Mouse (Mus musculus) heart, embryonic 13.5 days (tissue): ENCODE measurements at regions not wholly inside any gene's neighbourhood (a gene's known extent, or its start where the extent isn't known, plus 50 kb on each side); places are given as distances from the start of the nearest gene placed in this dataset.

ENCODE experiments used
- ATAC-seq: fragments of 200-750 bp; cut with Nextera tagmentation; 2 replicates; pipeline ENCODE4 v1.8.0; 2017; ENCODE audit warnings: moderate TSS enrichment; ENCODE audit not compliant: insufficient number of reproducible peaks, low FRiP score, low TSS enrichment; ENCODE audit errors: extremely low read depth
- H3K27ac ChIP-seq: fragments of 300-500 bp; sonication (generic); replicated peaks from 2 replicates; pipeline ENCODE4 v1.5.1; 2015; ENCODE audit warnings: moderate library complexity, mild to moderate bottlenecking, inconsistent platforms
- H3K27me3 ChIP-seq: fragments of 300-500 bp; sonication (generic); replicated peaks from 2 replicates; pipeline ENCODE4 v1.6.1; 2015; ENCODE audit warnings: mild to moderate bottlenecking, inconsistent platforms
- H3K36me3 ChIP-seq: fragments of 300-500 bp; sonication (generic); 2 replicates; pipeline ENCODE4 v1.6.1; 2015; ENCODE audit warnings: mild to moderate bottlenecking, inconsistent platforms
- H3K4me1 ChIP-seq: fragments of 300-500 bp; sonication (generic); 2 replicates; pipeline ENCODE4 v1.6.1; 2015; ENCODE audit warnings: inconsistent platforms
- H3K4me2 ChIP-seq: fragments of 300-500 bp; sonication (generic); 2 replicates; pipeline ENCODE4 v1.6.1; 2015; ENCODE audit warnings: inconsistent platforms, mild to moderate bottlenecking, moderate library complexity
- H3K4me3 ChIP-seq: fragments of 300-500 bp; sonication (generic); 2 replicates; pipeline ENCODE4 v1.5.1; 2015; ENCODE audit warnings: moderate library complexity, mild to moderate bottlenecking, inconsistent platforms
- H3K9ac ChIP-seq: fragments of 300-500 bp; sonication (generic); 2 replicates; pipeline ENCODE4 v1.6.1; 2015; ENCODE audit warnings: inconsistent platforms, mild to moderate bottlenecking, moderate library complexity
- H3K9me3 ChIP-seq: fragments of 300-500 bp; sonication (generic); 2 replicates; pipeline ENCODE4 v1.6.1; 2016; ENCODE audit warnings: inconsistent platforms
- WGBS: fragments of 180-500 bp; shearing (Covaris S2); methylation state at CpG from one replicate; pipeline ENCODE4 v1.1.7; 2015; ENCODE audit warnings: mixed read lengths; 5-methylcytosine and 5-hydroxymethylcytosine counted together

DNA sequence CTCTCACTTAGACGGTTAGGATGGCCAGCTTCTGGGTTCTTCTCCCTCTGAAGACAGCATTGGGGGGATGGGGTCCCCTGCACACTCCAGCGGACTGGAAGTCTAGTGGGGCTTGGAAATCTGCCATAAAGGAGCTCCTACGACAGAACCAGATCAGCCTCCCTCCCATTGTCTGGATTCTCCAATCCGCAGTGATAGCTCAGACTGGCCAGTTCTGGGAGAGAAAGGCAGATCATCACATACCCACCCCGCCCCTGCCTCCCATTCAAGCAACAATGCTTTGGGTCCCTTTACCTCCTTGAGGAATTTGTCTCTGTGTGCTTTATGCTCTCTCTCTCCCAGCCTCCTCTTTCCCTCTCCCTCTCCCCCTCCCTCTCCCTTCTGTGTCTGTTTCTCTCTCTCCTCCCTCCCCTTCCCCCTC lies 292.5 kb downstream of the Pdcd6ip start:
- Histone ChIP-seq H3K36me3 (no peaks in the 10 kb centered on the region), H3K27me3 (no peaks in the 10 kb centered on the region), H3K9me3 (no peaks in the 10 kb centered on the region), H3K4me1 (peaks cover 12% of the 10 kb centered on the region), H3K27ac (no peak overlapping the region), H3K9ac (no peak overlapping the region), H3K4me3 (no peak overlapping the region), H3K4me2 (no peak overlapping the region)
- 40% methylated on average over 5 of the region's 5 CpGs for WGBS
- ATAC-seq = no peak

DNA sequence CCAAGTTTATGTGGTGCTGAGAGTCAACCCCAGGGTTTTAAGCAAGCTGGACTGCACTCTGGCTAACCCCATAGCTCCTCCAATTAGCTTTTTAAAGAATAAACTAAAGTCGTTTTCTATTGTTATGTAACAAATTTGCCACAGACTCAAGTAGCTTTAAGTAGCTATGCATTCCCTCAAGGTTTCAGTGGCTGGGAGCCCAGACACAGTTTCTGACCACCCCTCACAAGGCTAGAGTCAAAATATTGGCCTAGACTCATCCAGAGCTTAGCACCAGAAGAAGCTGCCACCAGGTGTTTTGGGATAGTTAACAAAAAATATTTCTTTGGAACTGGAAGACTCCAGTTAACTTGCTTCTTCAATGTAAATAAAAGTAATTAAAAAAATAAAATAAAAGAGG lies 293.4 kb downstream of the Pdcd6ip start:
- no peak overlapping the region for H3K27ac ChIP-seq
- H3K4me2 ChIP-seq = no peak overlapping the region
- WGBS = 52% methylated on average over 1 of the region's 1 CpGs
- ATAC-seq = no peak
- no peaks in the 10 kb centered on the region for H3K36me3 ChIP-seq
- no peaks in the 10 kb centered on the region for H3K9me3 ChIP-seq
- H3K4me1 ChIP-seq = peaks cover 12% of the 10 kb centered on the region
- no peak overlapping the region for H3K9ac ChIP-seq
- no peak overlapping the region for H3K4me3 ChIP-seq
- H3K27me3 ChIP-seq = no peaks in the 10 kb centered on the region

DNA sequence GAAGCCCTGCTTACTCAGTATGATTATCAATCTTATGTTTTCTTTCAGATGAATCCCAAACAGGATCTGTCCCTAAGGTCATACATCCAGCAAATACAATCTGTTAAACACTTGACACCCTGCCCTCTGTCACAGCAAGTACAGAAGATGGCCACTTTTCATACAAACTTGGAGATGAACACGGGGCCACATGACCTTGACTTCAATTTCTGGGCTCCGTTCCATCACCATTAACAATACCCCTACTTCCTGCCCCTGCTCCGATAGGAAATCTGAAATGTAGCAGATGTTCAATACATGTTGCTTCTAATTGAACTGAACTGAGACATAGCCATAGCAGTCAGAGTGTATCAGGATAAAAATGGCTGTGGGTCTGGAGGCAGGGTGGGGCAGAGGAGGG lies 294.2 kb downstream of the Pdcd6ip start:
- H3K9me3 ChIP-seq = no peaks in the 10 kb centered on the region
- H3K9ac ChIP-seq = no peak overlapping the region
- WGBS = 52% methylated on average over 3 of the region's 3 CpGs
- no peak for ATAC-seq
- H3K36me3 ChIP-seq = no peaks in the 10 kb centered on the region
- no peak overlapping the region for H3K4me2 ChIP-seq
- peaks cover 12% of the 10 kb centered on the region for H3K4me1 ChIP-seq
- H3K27me3 ChIP-seq = no peaks in the 10 kb centered on the region
- H3K4me3 ChIP-seq = no peak overlapping the region
- H3K27ac ChIP-seq = no peak overlapping the region

DNA sequence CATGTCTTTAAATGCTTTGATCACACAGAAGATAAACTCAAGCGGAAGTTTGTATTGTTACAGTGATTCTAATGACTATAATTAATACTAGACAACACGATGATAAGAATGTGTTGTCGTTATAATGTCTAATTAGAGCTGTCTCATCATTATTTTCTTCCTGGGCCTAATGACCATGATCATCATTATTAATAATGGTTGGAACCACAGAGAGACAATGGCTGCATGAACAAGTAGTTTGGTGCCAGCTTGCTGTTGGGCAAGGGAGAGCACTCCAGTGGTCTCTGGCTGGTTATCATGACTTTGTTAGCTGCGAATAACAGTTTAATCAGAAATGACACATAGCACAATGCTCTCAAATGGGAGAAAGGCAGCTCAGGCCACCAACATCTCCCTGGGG lies 296.4 kb downstream of the Pdcd6ip start:
- no peak overlapping the region for H3K27ac ChIP-seq
- H3K36me3 ChIP-seq = no peaks in the 10 kb centered on the region
- no peaks in the 10 kb centered on the region for H3K9me3 ChIP-seq
- H3K27me3 ChIP-seq = no peaks in the 10 kb centered on the region
- H3K4me2 ChIP-seq = no peak overlapping the region
- H3K4me1 ChIP-seq = peaks cover 12% of the 10 kb centered on the region
- no peak for ATAC-seq
- no peak overlapping the region for H3K9ac ChIP-seq
- 75% methylated on average over 4 of the region's 4 CpGs for WGBS
- H3K4me3 ChIP-seq = no peak overlapping the region

DNA sequence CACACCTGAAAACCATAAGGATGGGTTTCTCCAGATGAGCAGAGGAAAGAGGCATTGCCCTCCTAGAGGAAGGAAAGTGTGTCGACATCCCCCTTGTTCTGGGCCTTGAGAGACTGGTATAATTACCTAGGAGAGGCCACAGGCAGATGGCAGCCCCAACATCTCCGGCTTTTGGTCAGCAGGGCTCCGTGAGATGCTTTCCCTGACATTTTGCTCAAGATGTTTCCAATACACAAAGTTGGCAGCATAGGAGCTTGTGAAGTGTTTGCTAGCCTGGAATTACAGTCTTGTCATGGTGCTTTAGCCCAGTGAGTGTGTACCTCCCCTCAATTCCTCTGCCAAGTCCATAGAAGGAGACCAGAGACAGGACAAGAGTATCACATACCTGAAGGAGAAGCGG lies 299.5 kb downstream of the Pdcd6ip start:
- H3K27ac ChIP-seq = no peak overlapping the region
- ATAC-seq = no peak
- no peaks in the 10 kb centered on the region for H3K9me3 ChIP-seq
- H3K36me3 ChIP-seq = no peaks in the 10 kb centered on the region
- H3K9ac ChIP-seq = no peak overlapping the region
- H3K27me3 ChIP-seq = no peaks in the 10 kb centered on the region
- H3K4me1 ChIP-seq = 0 out of 2 replicates have a peak, but pooled peaks cover 1% of the 10 kb centered on the region
- H3K4me3 ChIP-seq = no peak overlapping the region
- WGBS = 82% methylated on average over 4 of the region's 4 CpGs
- no peak overlapping the region for H3K4me2 ChIP-seq

DNA sequence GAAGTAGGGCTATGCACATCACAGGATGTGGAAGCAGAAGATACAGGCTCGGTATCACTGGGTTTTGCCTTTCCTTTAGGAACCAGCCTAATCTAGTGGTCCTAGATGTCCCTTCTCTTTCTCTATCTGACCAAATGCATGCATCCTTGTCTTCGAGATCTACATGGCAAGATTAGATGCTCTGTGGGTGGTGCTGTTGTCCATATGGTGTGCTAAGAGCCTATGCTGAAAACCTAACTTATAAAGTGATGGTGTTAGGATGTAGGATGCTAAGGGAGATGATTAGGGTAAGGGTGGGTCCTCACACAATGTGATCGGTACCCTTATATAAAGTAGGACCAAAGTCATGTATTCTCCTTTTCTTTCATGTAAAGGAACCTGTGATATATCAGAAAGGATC lies 313.7 kb downstream of the Pdcd6ip start:
- H3K4me2 ChIP-seq = no peak overlapping the region
- no peaks in the 10 kb centered on the region for H3K9me3 ChIP-seq
- no peak overlapping the region for H3K4me3 ChIP-seq
- ATAC-seq = no peak
- H3K27me3 ChIP-seq = no peaks in the 10 kb centered on the region
- 71% methylated on average over 3 of the region's 3 CpGs for WGBS
- no peaks in the 10 kb centered on the region for H3K4me1 ChIP-seq
- no peaks in the 10 kb centered on the region for H3K36me3 ChIP-seq
- H3K9ac ChIP-seq = no peak overlapping the region
- H3K27ac ChIP-seq = no peak overlapping the region

DNA sequence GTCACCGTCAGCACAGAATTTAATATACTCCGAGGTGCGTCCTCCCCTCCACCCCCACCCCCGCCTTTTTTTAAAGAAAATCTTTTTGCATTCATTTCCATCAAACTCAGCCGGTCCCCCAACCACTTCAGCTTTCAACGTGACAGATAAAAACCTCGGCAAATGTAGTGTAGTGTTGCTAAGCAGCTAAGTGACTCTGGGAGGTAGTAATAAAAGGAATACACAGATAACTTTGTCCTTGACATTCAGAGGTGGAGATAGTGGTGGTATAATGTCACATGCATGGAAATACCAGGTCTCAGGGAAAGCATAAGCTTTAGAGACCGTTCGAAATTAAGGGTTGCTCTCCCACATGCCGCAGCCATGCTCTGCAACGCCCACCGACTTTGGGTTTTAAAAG lies 320.7 kb downstream of the Pdcd6ip start:
- 0 out of 2 replicates have a peak, but pooled peaks have one; percentile 8 for ATAC-seq
- no peak overlapping the region for H3K9ac ChIP-seq
- peak overlapping the region; percentile 39 for H3K4me2 ChIP-seq
- H3K27ac ChIP-seq = peak overlapping the region; percentile 58
- H3K27me3 ChIP-seq = no peaks in the 10 kb centered on the region
- H3K36me3 ChIP-seq = no peaks in the 10 kb centered on the region
- WGBS = 48% methylated on average over 12 of the region's 12 CpGs
- H3K9me3 ChIP-seq = no peaks in the 10 kb centered on the region
- H3K4me1 ChIP-seq = peaks cover 29% of the 10 kb centered on the region
- no peak overlapping the region for H3K4me3 ChIP-seq

DNA sequence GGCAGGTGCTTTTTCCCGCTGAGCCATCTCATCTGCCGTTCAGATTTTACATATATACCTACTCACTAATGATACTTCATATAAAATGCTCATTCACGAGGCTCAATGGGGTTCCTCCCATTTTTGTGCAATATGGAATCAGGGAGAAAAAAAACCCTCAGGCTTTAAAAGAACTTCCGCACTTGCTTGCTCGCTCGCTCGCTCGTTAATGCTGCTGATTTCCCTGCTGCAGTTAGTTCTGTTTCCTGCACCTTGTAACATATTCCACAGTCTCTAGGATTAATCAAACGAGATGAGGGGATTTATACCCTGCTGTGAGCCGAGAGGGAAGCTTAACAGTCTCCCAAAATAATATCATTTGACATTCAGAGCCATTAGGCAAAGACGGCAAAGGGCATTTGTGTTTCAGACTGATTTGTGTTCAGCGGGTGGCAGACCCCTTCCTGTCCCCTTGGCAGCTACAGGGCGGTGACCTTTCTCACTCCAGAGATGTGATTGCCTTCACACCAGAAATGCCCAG lies 326.4 kb downstream of the Pdcd6ip start:
- Histone ChIP-seq H3K27ac (0 out of 2 replicates have a peak overlapping the region, but pooled peaks have one; percentile 12), H3K4me3 (no peak overlapping the region), H3K4me2 (no peak overlapping the region), H3K27me3 (no peaks in the 10 kb centered on the region), H3K36me3 (no peaks in the 10 kb centered on the region), H3K9ac (no peak overlapping the region), H3K4me1 (peaks cover 31% of the 10 kb centered on the region), H3K9me3 (no peaks in the 10 kb centered on the region)
- ATAC-seq = no peak
- 57% methylated on average over 13 of the region's 13 CpGs for WGBS

DNA sequence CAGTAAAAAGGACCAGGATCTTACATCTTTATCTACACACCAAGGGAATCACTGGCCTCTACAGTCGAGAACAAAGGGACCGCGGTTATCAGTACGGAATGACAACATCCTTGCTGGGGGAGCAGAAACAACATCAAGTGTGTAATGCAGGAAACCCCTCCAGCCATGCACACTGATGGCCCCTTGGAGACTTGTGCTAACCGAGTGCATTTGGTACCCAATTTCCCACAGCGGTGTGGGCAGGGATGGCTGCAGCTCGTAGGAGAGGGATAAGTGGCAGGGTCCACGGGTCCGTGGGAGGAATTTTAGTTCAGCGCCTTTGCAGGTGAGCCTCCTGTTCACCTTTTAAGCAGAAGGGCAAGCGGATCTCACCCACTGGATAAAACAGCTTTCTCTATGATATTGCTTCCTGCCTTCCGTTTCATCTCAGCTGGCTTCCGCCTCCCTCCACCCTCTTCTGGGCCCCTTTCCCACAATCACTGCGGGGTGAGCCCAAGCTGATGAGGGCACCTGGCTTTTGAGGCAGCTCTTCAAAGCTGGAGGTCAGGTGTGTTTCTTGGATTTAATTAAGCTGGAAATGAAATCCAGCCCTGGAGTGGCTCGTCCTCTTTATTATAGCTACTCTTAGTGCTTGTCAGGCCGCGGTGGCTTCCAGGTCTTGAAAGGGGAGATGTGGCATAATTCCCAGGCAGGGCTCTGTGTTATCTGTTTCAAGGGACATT lies 327.5 kb downstream of the Pdcd6ip start:
- no peaks in the 10 kb centered on the region for H3K9me3 ChIP-seq
- no peaks in the 10 kb centered on the region for H3K27me3 ChIP-seq
- peaks cover 25% of the 10 kb centered on the region for H3K4me1 ChIP-seq
- ATAC-seq = no peak
- H3K27ac ChIP-seq = no peak overlapping the region
- H3K4me2 ChIP-seq = 0 out of 2 replicates have a peak overlapping the region, but pooled peaks have one; percentile 0
- H3K9ac ChIP-seq = no peak overlapping the region
- H3K36me3 ChIP-seq = no peaks in the 10 kb centered on the region
- H3K4me3 ChIP-seq = no peak overlapping the region
- 42% methylated on average over 17 of the region's 17 CpGs for WGBS

DNA sequence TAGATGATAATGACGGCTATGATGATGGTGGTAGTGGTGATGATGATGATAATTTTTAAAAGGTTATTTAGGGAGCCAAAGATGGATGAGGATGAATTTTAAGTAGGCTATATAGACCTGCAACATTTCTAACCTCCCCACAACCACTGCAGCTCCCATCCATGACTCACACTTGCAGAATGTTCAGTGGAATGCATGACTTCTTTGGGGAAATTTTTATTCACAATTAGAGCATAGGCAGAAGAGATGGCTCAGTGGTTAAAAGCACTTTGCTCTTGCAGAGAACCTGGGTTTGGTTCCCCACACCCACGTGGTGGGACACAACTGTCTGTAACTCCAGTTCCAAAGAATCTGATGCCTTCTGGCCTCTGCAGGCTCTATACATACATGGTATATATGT lies 329.5 kb downstream of the Pdcd6ip start:
- no peak overlapping the region for H3K27ac ChIP-seq
- no peak overlapping the region for H3K9ac ChIP-seq
- WGBS = 59% methylated on average over 2 of the region's 2 CpGs
- no peak overlapping the region for H3K4me3 ChIP-seq
- no peak overlapping the region for H3K4me2 ChIP-seq
- no peaks in the 10 kb centered on the region for H3K27me3 ChIP-seq
- peaks cover 25% of the 10 kb centered on the region for H3K4me1 ChIP-seq
- no peaks in the 10 kb centered on the region for H3K36me3 ChIP-seq
- ATAC-seq = no peak
- no peaks in the 10 kb centered on the region for H3K9me3 ChIP-seq

DNA sequence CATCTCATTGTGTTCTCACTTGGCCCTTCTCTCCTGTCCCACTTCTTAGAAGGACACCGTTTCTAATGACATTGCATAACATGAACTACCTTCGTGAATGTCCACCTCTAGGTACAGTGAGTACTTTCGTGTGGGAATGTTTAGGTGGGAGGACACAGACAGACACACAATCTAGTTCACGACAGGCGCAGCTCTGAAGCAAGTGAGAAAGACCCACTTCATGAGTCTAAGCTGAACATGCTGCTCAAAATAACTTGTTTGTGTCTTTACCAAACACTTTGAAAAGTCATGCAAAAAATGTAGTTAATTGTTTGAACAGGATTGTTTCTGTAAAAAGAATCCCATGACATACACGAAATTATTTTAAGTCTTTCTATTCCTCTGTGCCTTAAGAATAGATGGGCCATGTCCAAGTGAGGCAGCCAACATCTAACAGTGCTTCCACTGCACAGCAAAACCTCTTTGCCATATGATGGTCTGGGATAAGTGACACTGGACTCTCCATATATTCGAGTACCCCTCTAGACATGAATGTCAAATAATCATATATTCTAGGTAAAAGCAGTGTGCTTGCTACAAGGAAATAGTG lies 336.2 kb downstream of the Pdcd6ip start:
- ATAC-seq = no peak
- H3K27ac ChIP-seq = no peak overlapping the region
- no peaks in the 10 kb centered on the region for H3K4me1 ChIP-seq
- no peaks in the 10 kb centered on the region for H3K27me3 ChIP-seq
- WGBS = 64% methylated on average over 7 of the region's 7 CpGs
- no peak overlapping the region for H3K4me3 ChIP-seq
- H3K9me3 ChIP-seq = no peaks in the 10 kb centered on the region
- no peak overlapping the region for H3K4me2 ChIP-seq
- H3K36me3 ChIP-seq = no peaks in the 10 kb centered on the region
- no peak overlapping the region for H3K9ac ChIP-seq

DNA sequence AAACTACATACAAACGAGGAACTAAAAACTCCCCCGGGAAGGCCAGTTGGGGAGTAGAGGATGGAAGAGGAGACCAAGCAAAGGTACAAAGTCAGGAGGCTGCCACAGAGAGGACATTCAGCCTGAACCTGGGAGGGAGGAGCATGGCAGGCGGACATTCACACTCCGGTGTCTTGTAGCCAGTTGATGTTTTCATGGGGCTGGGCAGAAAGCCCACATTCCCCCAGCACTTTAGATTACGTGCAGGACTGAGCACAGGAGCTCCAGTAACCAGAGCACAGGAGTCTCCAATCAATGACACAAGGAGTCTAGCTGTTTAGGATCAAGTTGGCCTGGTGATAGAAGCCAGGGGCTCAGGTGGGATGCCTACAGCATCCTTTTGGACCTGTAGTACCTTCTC lies 360.1 kb downstream of the Pdcd6ip start:
- peaks cover 8% of the 10 kb centered on the region; the same call in 1 of the 2 replicates for H3K4me1 ChIP-seq
- ATAC-seq = no peak
- no peak overlapping the region for H3K9ac ChIP-seq
- H3K36me3 ChIP-seq = no peaks in the 10 kb centered on the region
- H3K4me2 ChIP-seq = no peak overlapping the region
- H3K27ac ChIP-seq = no peak overlapping the region
- no peaks in the 10 kb centered on the region for H3K27me3 ChIP-seq
- H3K9me3 ChIP-seq = no peaks in the 10 kb centered on the region
- 39% methylated on average over 5 of the region's 5 CpGs for WGBS
- H3K4me3 ChIP-seq = no peak overlapping the region
